Comparison of ENCODE assay signal across 23 mouse cellular contexts in genomic region chr12:76479836-76480495, GRCm38 (mm10). TPM values are rescaled to one million over a fixed set of nuclear protein-coding genes. Genes with fewer than 3 reads are reported as not detected.
DNase-seq lines count a peak whose midpoint lies in the region; ATAC-seq and TF ChIP-seq lines count a peak whose summit lies in the region.
"Had no signal": no experiment of that assay in that cellular context is flagged by ENCODE, and none has a peak within 500 bp of the region (broad histone marks: within the 10 kb centered on the region; RNA-seq: fewer than 3 reads in every experiment).

No protein-coding gene starts in this region.

- peak; percentile 31; the same call in 1 of the 2 replicates for TF ChIP-seq EP300 in heart, adult 2 months (IDR thresholded peaks at IDR 0.05; ENCODE audit: insufficient read depth, low read depth, low read length)

- no peaks in the 10 kb centered on the region for H3K27me3 ChIP-seq in heart, adult 2 months (ENCODE audit: control insufficient read depth, insufficient read depth, low read length)
- no peaks in the 10 kb centered on the region for H3K27me3 ChIP-seq in heart, embryonic 12.5 days (replicated peaks)
- no peaks in the 10 kb centered on the region for H3K27me3 ChIP-seq in heart, embryonic 16.5 days (ENCODE audit: control insufficient read depth, insufficient read depth, low read length)
- H3K27me3 ChIP-seq: hindbrain, embryonic 13.5 days; liver, embryonic 12.5 days; midbrain, embryonic 15.5 days had no signal

- TF ChIP-seq CTCF in heart, adult 2 months (IDR thresholded peaks at IDR 0.05) = no peak

- TF ChIP-seq POLR2A in heart, adult 2 months (IDR thresholded peaks at IDR 0.05; ENCODE audit: insufficient read depth, low read depth, low read length) = no peak

- peak overlapping the region; percentile 80 for H3K27ac ChIP-seq in heart, adult 2 months
- no peak overlapping the region for H3K27ac ChIP-seq in heart, embryonic 12.5 days (ENCODE audit: poor library complexity, severe bottlenecking)
- H3K27ac ChIP-seq in heart, embryonic 16.5 days (ENCODE audit: low read length) = peak overlapping the region; percentile 46
- H3K27ac ChIP-seq: hindbrain, embryonic 13.5 days; liver, embryonic 12.5 days; midbrain, embryonic 15.5 days had no signal

- WGBS in heart, adult 2 months = 46% methylated on average over 4 of the region's 4 CpGs
- WGBS in heart, embryonic 12.5 days = 66% methylated on average over 4 of the region's 4 CpGs
- 61% methylated on average over 4 of the region's 4 CpGs for WGBS in heart, embryonic 16.5 days

- H3K9me3 ChIP-seq in heart, embryonic 12.5 days (replicated peaks) = 0 out of 2 replicates have a peak, but pooled peaks cover 4% of the 10 kb centered on the region
- H3K9me3 ChIP-seq in heart, embryonic 16.5 days (replicated peaks; ENCODE audit: control insufficient read depth, low read length) = no peaks in the 10 kb centered on the region
- H3K9me3 ChIP-seq: hindbrain, embryonic 13.5 days; liver, embryonic 12.5 days; midbrain, embryonic 15.5 days had no signal

- no peaks in the 10 kb centered on the region for H3K79me2 ChIP-seq in heart, adult 2 months (replicated peaks; ENCODE audit: control insufficient read depth, insufficient read depth, low read length)

- DNase-seq in heart, adult 2 months = peak in 1 of 2 experiments; percentile 41
- DNase-seq in 3134 (ENCODE audit: extremely low read depth, insufficient read length, low spot score) (peak; percentile 19), NIH3T3 (ENCODE audit: low read depth) (peak; percentile 71)
- no peak for DNase-seq in adrenal gland, adult (ENCODE audit: inconsistent age in 2 of 2, low spot score in 1 of 2)
- no peak for DNase-seq in kidney, postnatal 25 days
- DNase-seq in B cell, adult 2 months = no peak
- DNase-seq: adrenal gland, postnatal 25 days; cerebellum, adult 11-12 months; cerebellum, postnatal 14 days; embryo, embryonic 11 days; kidney, adult 8-10 months; kidney, postnatal 4 days; layer of hippocampus, adult 9-11 months; lung, postnatal 14 days; thymus, postnatal 36 days had no signal

- no peaks in the 10 kb centered on the region; the same call in 1 of the 2 replicates for H3K36me3 ChIP-seq in heart, adult 2 months (ENCODE audit: control insufficient read depth, insufficient read depth, low read length)
- no peaks in the 10 kb centered on the region for H3K36me3 ChIP-seq in heart, embryonic 12.5 days
- no peaks in the 10 kb centered on the region for H3K36me3 ChIP-seq in heart, embryonic 16.5 days (ENCODE audit: control insufficient read depth, insufficient read depth)
- H3K36me3 ChIP-seq: hindbrain, embryonic 13.5 days; liver, embryonic 12.5 days; midbrain, embryonic 15.5 days had no signal

- H3K9ac ChIP-seq in heart, adult 2 months (ENCODE audit: low read depth, low read length) = no peak overlapping the region
- no peak overlapping the region for H3K9ac ChIP-seq in heart, embryonic 12.5 days
- H3K9ac ChIP-seq in heart, embryonic 16.5 days (ENCODE audit: low read length) = no peak overlapping the region
- H3K9ac ChIP-seq: hindbrain, embryonic 13.5 days; liver, embryonic 12.5 days; midbrain, embryonic 15.5 days had no signal

- no peak overlapping the region for H3K4me3 ChIP-seq in heart, adult 2 months
- no peak overlapping the region for H3K4me3 ChIP-seq in heart, embryonic 12.5 days
- no peak overlapping the region for H3K4me3 ChIP-seq in heart, embryonic 16.5 days (ENCODE audit: low read length)
- H3K4me3 ChIP-seq: hindbrain, embryonic 13.5 days; liver, embryonic 12.5 days; midbrain, embryonic 15.5 days; myocyte had no signal

- peaks cover 21% of the 10 kb centered on the region for H3K4me1 ChIP-seq in heart, adult 2 months (ENCODE audit: control insufficient read depth, insufficient read depth, low read length)
- H3K4me1 ChIP-seq in heart, embryonic 12.5 days (replicated peaks) = peaks cover 27% of the 10 kb centered on the region
- peaks cover 17% of the 10 kb centered on the region for H3K4me1 ChIP-seq in heart, embryonic 16.5 days (ENCODE audit: control insufficient read depth, insufficient read depth, low read length)
- H3K4me1 ChIP-seq: liver, embryonic 12.5 days; midbrain, embryonic 15.5 days had no signal

- no peak for ATAC-seq in heart, embryonic 12.5 days (ENCODE audit: insufficient number of reproducible peaks, low FRiP score)
- no peak for ATAC-seq in heart, embryonic 16.5 days (replicated peaks; ENCODE audit: extremely low read depth, insufficient read depth, low FRiP score)
- ATAC-seq: forebrain, embryonic 16.5 days; inflammation-experienced regulatory T-cells, adult 6 months; liver, embryonic 12.5 days; midbrain, embryonic 15.5 days had no signal

- no peak overlapping the region for H3K4me2 ChIP-seq in heart, embryonic 12.5 days
- H3K4me2 ChIP-seq in heart, embryonic 16.5 days (ENCODE audit: low read depth, low read length) = no peak overlapping the region
- H3K4me2 ChIP-seq: hindbrain, embryonic 13.5 days; liver, embryonic 12.5 days; midbrain, embryonic 15.5 days had no signal

- intact Hi-C loops in heart, adult 2 months (cut with DNase I) = loop anchor here (2.0 to 10.0 kb wide), 4 partner anchors 17 to 285 kb away; partner anchors contain the start of genes Churc1 and Fntb

RNA-seq across cellular contexts. Expression of gene Plekhg3, which starts 50.7 kb away (rescaled TPM):
- total RNA-seq in heart, adult 2 months (2021) = 10 to 100 TPM; 11.6 to 13.6 TPM
- 12.9 and 16.8 TPM in 2 replicates for polyA plus RNA-seq in heart, adult 2 months (2012; rRNA removed)
- 8.2 and 10.3 TPM in 2 replicates for polyA plus RNA-seq in heart, embryonic 12.5 days (2016; fragmentation: Nextera tagmentation; extraction: Ambion mirVana)
- polyA plus RNA-seq in heart, embryonic 16.5 days (2015; fragmentation: Nextera tagmentation; extraction: Ambion mirVana) = 6.8 and 9.5 TPM in 2 replicates

Comparison
In these comparisons a context has a peak if more than half of its experiments do, and no peak if none do; other contexts are left out.
1. DNase-seq: peak in 3134 (single experiment) and NIH3T3 (single experiment); none in adrenal gland, adult (0 of 2), kidney, postnatal 25 days (0 of 2) and B cell, adult 2 months (0 of 2).